Mouse (Mus musculus): ENCODE results near the gene Gfra1. TPM values are rescaled to one million over a fixed set of nuclear protein-coding genes. Genes with fewer than 3 reads are reported as not detected.

Gfra1 gene
- polyA plus RNA-seq, 1 experiment from 2014 or later, result 6.0 TPM

DNA sequence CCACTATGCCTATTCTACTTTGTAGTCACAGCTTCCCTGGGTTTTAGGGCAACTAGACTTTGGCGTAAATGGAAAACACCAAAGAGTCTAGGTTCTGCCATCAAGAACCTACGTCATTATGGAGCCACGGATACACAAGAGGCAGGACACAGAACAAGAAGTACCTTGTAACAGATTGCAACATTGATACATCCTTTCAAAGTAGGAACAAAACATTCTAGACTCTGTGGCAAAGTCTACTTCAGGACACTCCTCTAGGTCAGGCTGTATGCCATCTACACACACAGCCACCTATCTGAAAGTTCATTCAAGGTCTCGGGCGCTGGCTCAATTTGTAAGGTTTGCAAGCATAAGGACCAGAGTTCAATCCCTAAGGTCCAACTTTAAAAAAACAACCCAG, 81.1 kb downstream of the Gfra1 start:
- no peak overlapping the region for H3K27ac ChIP-seq
- no peaks in the 10 kb centered on the region for H3K36me3 ChIP-seq
- H3K9me3 ChIP-seq, result no peaks in the 10 kb centered on the region
- H3K27me3 ChIP-seq (ENCODE audit: insufficient read depth, poor library complexity, severe bottlenecking), result peaks cover 1% of the 10 kb centered on the region; the same call in 1 of the 2 replicates
- no peaks in the 10 kb centered on the region for H3K4me1 ChIP-seq
- H3K4me3 ChIP-seq, result no peak overlapping the region
- 91% methylated on average over 5 of the region's 5 CpGs for WGBS
- DNase-seq (ENCODE audit: low spot score), result no peak

DNA sequence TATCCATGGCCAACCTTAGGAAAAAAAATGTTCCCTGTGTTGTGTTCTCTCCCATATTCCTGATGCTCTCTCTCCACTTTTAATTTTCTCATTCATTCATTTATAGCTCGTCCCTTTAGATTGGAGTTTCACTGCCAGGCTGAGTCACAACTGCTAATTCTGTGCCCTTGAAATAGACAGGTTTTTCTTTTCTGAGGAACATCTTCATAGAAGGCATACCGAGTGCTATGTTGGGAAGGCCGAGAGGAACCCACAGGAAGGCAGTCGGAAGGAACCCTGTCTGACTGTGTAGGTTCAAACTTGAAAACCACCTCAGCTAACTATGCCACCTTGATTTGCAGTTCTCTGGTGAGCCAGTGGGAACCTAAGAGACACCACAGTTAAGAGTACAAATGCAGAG, 81.6 kb downstream of the Gfra1 start:
- no peaks in the 10 kb centered on the region for H3K9me3 ChIP-seq
- H3K36me3 ChIP-seq, result no peaks in the 10 kb centered on the region
- DNase-seq (ENCODE audit: low spot score), result no peak
- H3K27ac ChIP-seq, result no peak overlapping the region
- peaks cover 6% of the 10 kb centered on the region; the same call in 1 of the 2 replicates for H3K27me3 ChIP-seq (ENCODE audit: insufficient read depth, poor library complexity, severe bottlenecking)
- 86% methylated on average over 4 of the region's 4 CpGs for WGBS
- no peaks in the 10 kb centered on the region for H3K4me1 ChIP-seq
- no peak overlapping the region for H3K4me3 ChIP-seq

DNA sequence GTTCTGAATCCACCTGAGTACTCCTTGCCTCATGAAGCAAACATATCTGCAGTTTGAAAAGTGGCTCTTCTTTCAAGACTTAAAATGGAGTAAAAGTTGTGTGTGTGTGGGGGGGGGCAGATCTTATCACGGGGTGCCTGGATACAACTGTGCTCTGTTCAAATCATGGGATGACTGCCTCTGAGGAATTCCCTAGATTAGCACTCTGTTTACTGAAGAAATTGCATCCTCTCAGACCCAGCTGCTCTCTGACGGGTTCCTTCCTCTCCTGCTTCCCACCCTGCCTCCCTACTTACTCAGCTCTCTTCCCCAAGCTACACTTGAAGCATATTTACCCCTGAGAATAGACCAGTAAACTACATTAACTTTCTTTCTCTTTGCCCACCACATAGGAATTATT, 87.2 kb downstream of the Gfra1 start:
- Histone ChIP-seq H3K27ac (no peak overlapping the region), H3K9me3 (no peaks in the 10 kb centered on the region), H3K4me3 (no peak overlapping the region), H3K27me3 (ENCODE audit: insufficient read depth, poor library complexity, severe bottlenecking) (peaks cover 7% of the 10 kb centered on the region; the same call in 1 of the 2 replicates), H3K36me3 (no peaks in the 10 kb centered on the region), H3K4me1 (no peaks in the 10 kb centered on the region)
- WGBS, result 50% methylated on average over 2 of the region's 2 CpGs
- no peak for DNase-seq (ENCODE audit: low spot score)

DNA sequence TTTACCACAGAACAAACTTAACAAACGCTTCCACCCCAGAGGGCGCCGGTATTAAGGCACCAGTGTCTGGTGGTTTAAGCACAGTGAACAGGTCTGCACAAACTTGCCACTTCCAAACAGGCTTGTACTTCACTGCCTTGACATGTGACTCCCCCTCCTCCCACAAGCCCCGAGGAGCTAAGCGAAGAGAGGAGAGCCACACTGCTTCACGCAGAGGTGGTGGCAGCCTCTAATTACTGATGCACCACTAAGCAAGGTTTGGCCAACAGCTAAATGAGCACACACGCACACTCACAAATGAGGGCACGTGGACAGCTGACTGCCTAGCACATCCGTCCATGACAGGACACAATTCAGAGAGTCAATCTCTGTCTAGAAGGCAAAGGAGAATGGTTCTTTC, 91.0 kb downstream of the Gfra1 start:
- no peak for DNase-seq (ENCODE audit: low spot score)
- Histone ChIP-seq H3K27me3 (ENCODE audit: insufficient read depth, poor library complexity, severe bottlenecking) (peaks cover 11% of the 10 kb centered on the region; the same call in 1 of the 2 replicates), H3K4me1 (no peaks in the 10 kb centered on the region), H3K4me3 (no peak overlapping the region), H3K9me3 (no peaks in the 10 kb centered on the region), H3K36me3 (no peaks in the 10 kb centered on the region), H3K27ac (no peak overlapping the region)
- WGBS, result 72% methylated on average over 9 of the region's 9 CpGs

DNA sequence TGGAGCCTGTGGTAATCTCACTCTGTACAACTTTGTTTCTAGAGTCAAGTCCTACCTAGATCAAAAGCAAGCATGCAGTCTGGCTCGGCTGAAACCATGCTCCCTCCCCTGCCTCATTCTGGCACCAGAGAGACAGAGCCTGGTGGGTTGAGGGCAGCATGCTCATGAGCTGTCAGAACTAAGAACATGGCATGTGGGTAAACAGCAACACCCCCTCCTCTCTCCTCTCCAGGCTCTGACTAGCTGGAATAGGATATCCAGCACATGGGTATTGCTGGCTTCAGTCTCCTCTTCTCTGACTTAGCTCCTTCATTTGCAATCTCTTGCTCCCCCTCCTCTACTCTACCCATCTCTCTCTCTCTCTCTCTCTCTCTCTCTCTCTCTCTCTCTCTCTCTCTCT, 94.7 kb downstream of the Gfra1 start:
- no peak overlapping the region for H3K27ac ChIP-seq
- 0 out of 2 replicates have a peak, but pooled peaks cover 9% of the 10 kb centered on the region for H3K27me3 ChIP-seq (ENCODE audit: insufficient read depth, poor library complexity, severe bottlenecking)
- no peaks in the 10 kb centered on the region for H3K9me3 ChIP-seq
- H3K4me1 ChIP-seq, result no peaks in the 10 kb centered on the region
- H3K36me3 ChIP-seq, result no peaks in the 10 kb centered on the region
- WGBS, result 59% methylated on average over 1 of the region's 1 CpGs
- H3K4me3 ChIP-seq, result no peak overlapping the region
- no peak for DNase-seq (ENCODE audit: low spot score)

DNA sequence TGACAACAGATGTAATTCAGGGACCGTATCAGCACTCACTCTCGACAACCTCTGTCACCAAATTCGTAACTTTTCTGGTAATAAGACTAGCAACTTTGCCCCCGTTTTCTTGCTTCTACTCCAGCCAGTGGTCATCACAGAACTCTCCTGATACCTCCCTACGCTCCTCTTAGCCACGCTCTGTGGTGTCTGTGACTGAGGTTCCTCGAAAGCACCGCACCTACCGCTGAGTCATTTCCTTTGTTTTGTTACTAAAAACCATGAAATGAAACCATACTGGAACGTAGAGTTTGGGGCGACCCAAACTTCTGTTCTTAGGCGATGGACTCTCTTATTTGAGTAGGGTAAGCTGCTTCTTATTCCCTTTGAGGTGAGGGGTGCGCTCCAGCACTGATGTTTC, 97.6 kb downstream of the Gfra1 start:
- Histone ChIP-seq H3K27me3 (ENCODE audit: insufficient read depth, poor library complexity, severe bottlenecking) (0 out of 2 replicates have a peak, but pooled peaks cover 9% of the 10 kb centered on the region), H3K4me1 (no peaks in the 10 kb centered on the region), H3K4me3 (no peak overlapping the region), H3K36me3 (no peaks in the 10 kb centered on the region), H3K9me3 (no peaks in the 10 kb centered on the region), H3K27ac (no peak overlapping the region)
- WGBS, result 82% methylated on average over 13 of the region's 13 CpGs
- DNase-seq (ENCODE audit: low spot score), result no peak

DNA sequence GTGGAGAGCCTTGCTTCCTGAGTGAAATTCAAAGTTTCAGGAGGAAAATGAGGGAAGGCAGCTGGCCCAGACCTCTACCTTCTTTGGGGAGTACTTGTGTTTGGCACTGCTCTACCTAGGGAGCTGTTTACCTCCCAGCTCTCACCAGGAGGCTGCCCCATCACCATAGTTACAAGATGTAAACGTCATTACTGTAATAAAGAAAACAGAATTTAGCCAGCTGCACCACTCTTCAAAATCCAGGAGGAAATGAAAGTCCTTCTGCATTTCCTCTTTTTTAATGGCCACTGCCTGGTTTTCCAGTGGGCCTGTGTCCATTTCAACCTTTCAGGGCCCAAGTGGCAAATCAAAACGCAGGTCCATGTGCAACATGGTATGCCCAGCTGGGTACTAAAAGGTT, 101.8 kb downstream of the Gfra1 start:
- WGBS, result 38% methylated on average over 2 of the region's 2 CpGs
- Histone ChIP-seq H3K27ac (no peak overlapping the region), H3K9me3 (no peaks in the 10 kb centered on the region), H3K27me3 (ENCODE audit: insufficient read depth, poor library complexity, severe bottlenecking) (peaks cover 10% of the 10 kb centered on the region; the same call in 1 of the 2 replicates), H3K4me3 (no peak overlapping the region), H3K36me3 (no peaks in the 10 kb centered on the region), H3K4me1 (no peaks in the 10 kb centered on the region)
- no peak for DNase-seq (ENCODE audit: low spot score)

DNA sequence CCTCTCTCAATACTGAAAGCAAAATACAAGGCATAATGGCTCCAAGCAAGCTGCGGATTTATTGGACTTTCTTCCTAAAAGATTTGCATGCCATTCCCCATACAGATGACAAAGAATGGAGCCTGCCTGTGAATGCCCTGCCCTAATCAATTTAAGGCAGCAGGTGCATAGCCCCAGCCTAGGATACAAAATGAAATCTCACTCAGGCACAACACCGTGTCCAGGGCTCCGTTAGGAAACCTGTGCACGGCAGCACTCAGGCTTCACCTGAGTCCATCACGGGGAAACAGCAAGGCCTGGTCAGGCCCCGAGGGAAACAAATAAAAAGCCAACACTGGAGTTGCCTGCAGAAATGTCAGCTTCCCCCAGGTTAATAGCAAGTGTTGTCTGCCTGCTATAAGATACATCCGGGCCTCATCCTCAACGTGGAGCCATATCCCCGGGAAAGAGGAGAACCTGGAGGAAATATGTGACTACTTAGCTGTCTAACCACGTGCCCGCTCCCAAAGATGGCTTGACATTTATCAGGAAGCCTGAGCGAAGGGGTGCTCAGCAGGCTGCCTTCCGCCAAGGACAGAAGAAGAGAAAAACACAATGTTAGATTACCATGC, 102.3 kb downstream of the Gfra1 start:
- no peak overlapping the region for H3K4me3 ChIP-seq
- 70% methylated on average over 13 of the region's 13 CpGs for WGBS
- H3K27me3 ChIP-seq (ENCODE audit: insufficient read depth, poor library complexity, severe bottlenecking), result peaks cover 6% of the 10 kb centered on the region; the same call in 1 of the 2 replicates
- DNase-seq (ENCODE audit: low spot score), result no peak
- H3K36me3 ChIP-seq, result no peaks in the 10 kb centered on the region
- no peaks in the 10 kb centered on the region for H3K4me1 ChIP-seq
- H3K27ac ChIP-seq, result no peak overlapping the region
- H3K9me3 ChIP-seq, result no peaks in the 10 kb centered on the region

DNA sequence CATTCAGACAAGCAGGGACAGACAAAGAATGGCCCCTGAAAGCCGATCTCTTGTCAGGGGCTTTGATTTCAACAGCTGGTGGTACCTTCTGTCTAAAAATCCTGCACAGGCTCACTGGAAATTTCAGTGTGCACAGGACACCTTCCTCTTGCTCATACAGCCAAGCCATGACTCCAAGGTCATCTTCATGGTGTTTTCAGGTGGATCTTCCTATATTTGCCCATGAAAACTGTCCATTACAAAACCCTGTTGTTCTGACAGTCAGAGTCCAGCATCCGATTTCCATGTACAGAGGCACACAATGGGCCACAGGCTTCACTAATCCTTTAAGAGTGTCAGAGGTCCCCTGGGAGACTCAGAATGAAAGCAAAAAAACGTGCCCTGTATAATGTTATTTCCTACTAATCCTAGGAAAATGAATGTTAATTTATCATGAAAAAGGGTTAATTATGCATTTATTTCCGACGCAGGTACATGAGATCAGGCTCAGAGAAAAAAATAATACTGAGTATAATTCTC, 105.8 kb downstream of the Gfra1 start:
- no peak for DNase-seq (ENCODE audit: low spot score)

DNA sequence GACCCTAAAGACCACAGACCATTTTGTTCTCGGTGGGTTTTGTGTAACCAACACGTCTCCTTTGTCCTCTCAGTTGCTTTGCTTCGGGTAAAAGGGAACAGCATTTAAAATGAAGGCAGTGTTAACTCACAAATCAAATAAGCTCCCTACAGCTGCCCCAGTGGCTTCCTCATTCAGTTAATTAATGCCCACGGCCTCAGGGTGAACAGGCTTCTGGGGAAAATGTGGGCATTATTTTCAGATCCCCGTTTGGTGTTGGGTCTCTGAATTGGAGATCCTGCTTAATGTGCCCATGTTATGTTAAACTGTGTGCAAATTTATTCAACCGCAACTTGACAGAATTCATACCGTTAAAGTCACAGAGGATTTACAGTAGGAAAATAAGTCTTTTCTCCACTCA, 110.6 kb downstream of the Gfra1 start:
- no peaks in the 10 kb centered on the region for H3K9me3 ChIP-seq
- H3K4me3 ChIP-seq, result no peak overlapping the region
- 74% methylated on average over 7 of the region's 7 CpGs for WGBS
- no peaks in the 10 kb centered on the region for H3K36me3 ChIP-seq
- no peak for DNase-seq (ENCODE audit: low spot score)
- H3K27ac ChIP-seq, result no peak overlapping the region
- no peaks in the 10 kb centered on the region; the same call in 1 of the 2 replicates for H3K27me3 ChIP-seq (ENCODE audit: insufficient read depth, poor library complexity, severe bottlenecking)
- no peaks in the 10 kb centered on the region for H3K4me1 ChIP-seq

More for the DNA sequence above, 105.8 kb downstream of the Gfra1 start:
- Histone ChIP-seq H3K4me1 (no peaks in the 10 kb centered on the region), H3K9me3 (no peaks in the 10 kb centered on the region), H3K27ac (no peak overlapping the region), H3K27me3 (ENCODE audit: insufficient read depth, poor library complexity, severe bottlenecking) (peaks cover 6% of the 10 kb centered on the region; the same call in 1 of the 2 replicates), H3K4me3 (no peak overlapping the region), H3K36me3 (no peaks in the 10 kb centered on the region)
- 62% methylated on average over 5 of the region's 5 CpGs for WGBS

DNA sequence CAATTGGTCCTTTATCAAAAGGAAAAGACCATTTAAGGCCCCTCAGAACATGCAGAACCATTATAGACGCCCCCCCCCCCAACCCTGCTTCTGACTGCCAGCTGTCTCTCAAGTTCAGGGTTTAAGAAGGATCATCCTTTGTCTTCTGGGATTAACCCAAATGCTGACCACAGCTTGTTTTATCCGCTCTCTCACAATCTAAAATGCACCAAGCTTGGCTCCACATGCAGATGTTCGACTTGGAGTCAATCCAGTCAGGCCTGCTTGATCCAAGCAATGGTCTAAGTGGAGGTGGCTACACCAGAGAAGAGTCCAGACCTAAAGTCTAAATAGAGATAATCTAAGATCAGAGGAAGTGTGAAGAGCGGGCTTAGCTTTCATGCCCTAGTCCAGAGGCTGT, 114.4 kb downstream of the Gfra1 start:
- no peak overlapping the region for H3K27ac ChIP-seq
- H3K27me3 ChIP-seq (ENCODE audit: insufficient read depth, poor library complexity, severe bottlenecking), result no peaks in the 10 kb centered on the region
- 84% methylated on average over 4 of the region's 4 CpGs for WGBS
- H3K36me3 ChIP-seq, result no peaks in the 10 kb centered on the region
- H3K4me3 ChIP-seq, result no peak overlapping the region
- no peak for DNase-seq (ENCODE audit: low spot score)
- no peaks in the 10 kb centered on the region for H3K9me3 ChIP-seq
- H3K4me1 ChIP-seq, result no peaks in the 10 kb centered on the region

DNA sequence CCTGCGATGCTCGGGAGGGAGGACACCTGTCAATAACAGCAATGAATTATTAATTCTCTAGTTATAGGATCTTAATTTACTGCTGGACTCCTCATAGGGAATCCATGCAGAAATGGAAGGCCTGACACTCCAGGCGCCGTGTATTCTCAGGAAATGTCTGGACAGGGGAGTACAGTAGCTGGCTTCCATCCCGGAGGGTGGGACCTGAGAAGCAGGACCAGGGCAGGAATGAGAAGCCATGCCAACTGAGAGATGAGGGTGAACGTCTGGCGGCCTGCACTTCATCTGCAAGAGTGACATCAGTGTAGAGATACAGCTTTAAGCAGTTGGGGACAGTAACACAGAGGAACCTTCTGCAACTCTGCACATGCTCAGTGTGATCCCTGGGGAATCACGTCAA, 115.5 kb downstream of the Gfra1 start:
- Histone ChIP-seq H3K27ac (no peak overlapping the region), H3K9me3 (no peaks in the 10 kb centered on the region), H3K36me3 (no peaks in the 10 kb centered on the region), H3K4me3 (no peak overlapping the region), H3K27me3 (ENCODE audit: insufficient read depth, poor library complexity, severe bottlenecking) (no peaks in the 10 kb centered on the region), H3K4me1 (no peaks in the 10 kb centered on the region)
- DNase-seq (ENCODE audit: low spot score), result no peak
- WGBS, result 75% methylated on average over 8 of the region's 8 CpGs

DNA sequence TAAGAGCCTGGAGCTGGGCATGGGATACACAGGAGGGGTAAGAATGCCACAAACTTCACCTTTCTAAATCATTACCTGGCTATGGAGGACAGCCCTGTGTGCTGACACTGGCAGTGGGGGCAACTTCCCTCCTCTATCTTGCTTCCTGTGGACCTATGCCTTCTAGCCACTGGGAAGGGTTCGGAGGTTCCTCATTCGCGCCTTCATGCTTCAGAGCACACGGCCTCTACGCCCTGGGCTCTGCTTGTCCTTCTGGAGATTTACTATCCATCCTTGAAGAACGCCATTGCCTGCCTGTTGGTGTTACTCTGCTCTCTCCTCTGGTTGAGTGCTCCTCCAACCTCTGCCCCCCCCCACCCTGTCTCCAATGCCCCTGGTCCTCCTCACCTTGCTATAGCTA, 118.9 kb downstream of the Gfra1 start:
- 89% methylated on average over 6 of the region's 6 CpGs for whole genome bisulfite sequencing

More for the DNA sequence above, 118.9 kb downstream of the Gfra1 start:
- no peak overlapping the region for H3K4me3 ChIP-seq
- H3K9me3 ChIP-seq, result no peaks in the 10 kb centered on the region
- no peaks in the 10 kb centered on the region for H3K4me1 ChIP-seq
- H3K27me3 ChIP-seq (ENCODE audit: insufficient read depth, poor library complexity, severe bottlenecking), result no peaks in the 10 kb centered on the region
- no peak for DNase-seq (ENCODE audit: low spot score)
- no peak overlapping the region for H3K27ac ChIP-seq
- H3K36me3 ChIP-seq, result no peaks in the 10 kb centered on the region

Data from heart, embryonic 10.5 days (tissue).